Mouse (Mus musculus) layer of hippocampus, adult 18-20 months (tissue): ENCODE results near the gene Ptgfrn. TPM values are rescaled to one million over a fixed set of nuclear protein-coding genes. Genes with fewer than 3 reads are reported as not detected.
A peak's percentile ranks its signal among the peaks of the same experiment; 100 is the strongest.

ENCODE experiments used
- DNase-seq, 2 experiments: peaks; one replicate each; pipeline ENCODE4 v3.0.0; 2022; ENCODE audit warnings: low spot score in 2 of 2
- total RNA-seq, 2 experiments: library from RNA; stranded (reverse); gene quantifications; 2 replicates each; pipeline ENCODE4 v1.2.3; 2021

Gene Ptgfrn
- total RNA-seq, 2 experiments from 2014 or later = 7.8 to 11.1 TPM

DNA sequence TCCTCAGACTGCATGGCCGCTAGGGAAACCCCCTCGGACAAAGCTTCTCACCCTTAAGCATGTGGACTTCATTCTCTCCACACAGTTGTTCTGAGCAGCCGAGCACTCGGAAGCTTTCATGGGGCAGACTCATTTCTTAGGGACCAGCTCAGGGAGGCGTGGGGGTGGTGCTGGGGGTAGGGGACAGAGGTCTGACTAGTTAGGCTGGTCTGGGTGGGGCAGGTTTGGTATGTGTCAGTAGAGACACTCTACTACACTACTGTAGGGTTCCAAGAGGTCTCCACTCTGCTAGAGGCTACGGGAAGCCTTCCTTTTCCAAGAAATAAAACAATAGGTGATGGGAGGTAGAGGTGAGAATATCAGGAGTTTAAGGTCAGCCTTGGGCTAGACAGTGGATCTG is 65.4 kb downstream of the Ptgfrn start:
- no peak for DNase-seq

DNA sequence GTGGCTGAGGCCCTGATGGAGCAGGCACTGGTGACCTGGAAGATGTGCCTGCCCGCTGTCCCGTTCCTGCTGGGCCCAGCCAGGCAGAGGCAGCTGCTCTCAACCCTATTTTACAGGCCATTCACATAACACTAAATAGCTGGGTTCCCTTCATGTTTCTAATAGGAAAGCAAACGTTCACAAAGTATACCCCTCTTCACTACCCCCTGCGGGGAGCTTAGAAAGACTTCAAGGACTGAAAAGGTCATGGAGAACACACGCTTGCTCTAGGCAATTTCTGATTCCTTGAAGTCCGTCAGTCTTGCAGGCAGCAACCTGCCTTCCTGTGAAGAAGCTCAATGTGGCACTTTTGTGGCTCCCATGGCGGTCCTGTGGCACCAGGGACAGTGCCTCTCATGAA is 68.1 kb downstream of the Ptgfrn start:
- DNase-seq = no peak

DNA sequence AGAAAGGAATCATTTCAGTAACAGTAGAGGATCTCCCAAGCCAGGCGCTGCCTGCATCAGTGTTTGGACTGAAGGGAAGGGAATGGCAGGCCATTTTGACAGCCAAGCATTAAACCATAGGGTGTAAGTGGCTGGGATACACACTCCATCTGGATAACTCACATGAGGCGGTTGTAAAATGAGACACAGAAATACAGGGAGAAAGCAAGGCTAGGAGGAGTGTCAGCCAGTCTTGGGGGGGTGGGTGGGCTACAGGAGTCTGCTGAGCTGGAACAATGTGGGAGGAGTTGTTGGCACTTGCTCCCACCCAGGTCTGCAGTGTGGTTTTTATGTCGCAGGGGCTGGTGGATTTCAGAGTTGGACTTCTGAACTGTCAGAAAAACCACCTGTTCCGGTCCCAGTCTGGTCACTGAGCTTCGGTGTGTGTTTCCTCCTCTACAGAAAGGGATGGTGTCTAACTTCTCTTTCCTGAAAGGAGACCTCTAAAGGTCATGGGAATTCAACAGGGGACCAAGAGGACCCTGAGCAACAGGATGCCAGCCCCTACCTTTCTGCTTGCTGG is 72.0 kb downstream of the Ptgfrn start:
- DNase-seq = no peak

DNA sequence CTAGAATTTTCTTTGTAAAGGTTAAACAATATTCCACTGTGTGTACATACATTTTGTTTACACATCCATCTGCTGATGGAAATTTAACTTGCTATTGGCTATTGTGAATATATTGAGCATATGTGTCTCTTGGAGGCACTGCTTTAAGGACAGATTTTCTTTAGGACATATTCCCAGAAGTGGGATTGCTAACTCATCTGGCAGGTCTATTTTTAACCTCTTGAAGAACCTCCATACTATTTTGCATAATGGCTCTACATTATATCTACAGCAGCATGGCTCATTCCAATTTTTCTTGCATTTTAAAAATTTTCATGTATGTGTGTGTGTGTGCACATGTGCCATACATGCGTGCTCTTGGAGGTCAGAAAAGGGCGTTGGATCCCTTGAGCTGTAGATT is 74.1 kb downstream of the Ptgfrn start:
- DNase-seq = no peak

DNA sequence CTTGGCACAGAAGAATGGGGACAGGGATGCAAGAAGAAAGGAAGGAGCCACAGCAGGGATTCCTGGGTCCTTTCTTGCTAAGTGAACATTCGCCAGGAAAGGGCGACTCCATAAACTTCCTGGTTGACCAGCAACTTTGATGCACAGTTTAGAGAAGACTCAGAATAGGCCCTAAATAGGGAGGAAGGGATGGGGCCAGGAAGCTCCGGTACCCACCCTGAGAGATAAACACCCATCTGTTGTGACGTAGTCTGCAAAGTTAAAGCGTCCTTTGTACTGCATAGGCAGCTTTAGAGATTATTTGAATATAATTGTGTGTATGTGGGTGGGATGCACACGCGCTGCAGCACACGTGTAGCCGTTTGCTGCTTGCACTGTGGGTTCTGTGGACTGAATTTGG is 75.6 kb downstream of the Ptgfrn start:
- DNase-seq = no peak

DNA sequence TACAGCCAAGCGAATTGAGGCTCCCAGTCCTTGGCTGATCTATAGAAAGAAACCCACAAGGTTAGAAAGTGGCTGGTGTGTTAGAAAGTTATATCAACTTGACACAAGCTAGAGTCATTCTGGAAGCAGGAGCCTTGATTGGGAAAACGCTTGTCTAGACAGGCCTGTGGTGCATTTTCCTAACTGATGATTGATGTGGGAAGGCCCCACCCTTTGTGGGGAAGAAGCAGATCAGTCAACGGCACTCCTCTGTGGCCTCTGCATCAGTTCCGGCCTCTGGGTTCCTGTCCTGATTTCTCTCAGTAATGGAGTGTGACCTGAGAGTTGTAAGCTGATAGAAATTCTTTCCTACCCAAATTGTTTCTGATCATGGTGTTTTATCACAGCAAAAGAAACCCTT is 76.4 kb downstream of the Ptgfrn start:
- no peak for DNase-seq

DNA sequence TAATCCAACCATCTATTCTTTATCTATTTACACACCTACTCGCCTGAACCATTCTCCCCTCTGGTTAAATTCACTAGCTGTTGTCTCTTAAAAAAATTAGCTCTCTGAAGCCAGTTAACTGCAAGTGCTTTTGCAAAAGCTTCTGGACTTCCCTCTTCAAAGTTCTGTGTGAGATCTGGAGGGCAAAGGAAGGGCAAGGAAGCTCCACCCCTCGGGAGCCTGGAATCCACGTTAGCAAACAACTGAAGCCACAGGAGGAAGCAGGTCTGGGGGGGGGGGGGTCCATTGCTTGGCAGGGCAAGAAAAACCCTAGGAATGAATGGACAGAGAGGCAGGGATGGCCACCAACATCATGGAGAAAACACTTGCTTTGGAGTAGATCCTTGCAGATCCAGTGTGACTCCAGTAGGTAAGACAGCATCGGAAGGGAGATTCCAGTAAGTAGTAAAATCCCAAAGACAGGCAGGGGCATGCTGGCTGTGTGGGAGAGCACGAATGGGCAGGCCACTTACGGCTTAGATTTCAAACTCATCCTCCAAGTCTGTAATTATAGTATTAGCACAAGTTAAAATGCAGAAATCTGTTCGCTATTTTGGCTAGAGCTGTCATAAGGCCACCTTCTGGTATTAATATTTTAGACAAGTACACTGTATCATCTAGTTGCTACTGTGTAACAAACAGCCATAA is 78.5 kb downstream of the Ptgfrn start:
- DNase-seq = no peak

DNA sequence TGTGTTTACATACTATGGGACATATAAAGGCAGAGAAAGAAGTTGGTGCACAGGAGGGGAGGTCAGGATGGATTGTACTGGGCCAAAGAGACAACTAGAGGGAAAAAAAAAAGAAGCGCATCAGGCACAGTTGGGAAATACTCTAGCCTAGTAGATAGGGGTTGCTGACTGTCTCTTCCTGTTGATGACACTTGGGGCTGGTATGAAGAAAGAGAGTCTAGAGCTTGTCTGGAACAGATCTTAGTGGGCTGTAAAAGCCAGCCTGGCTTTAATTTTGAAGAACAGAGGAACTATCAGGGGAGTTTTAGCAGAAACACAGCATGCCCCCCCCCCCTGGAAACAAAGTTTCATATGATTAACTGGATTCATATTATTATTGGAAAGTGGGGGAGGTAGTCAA is 79.4 kb downstream of the Ptgfrn start:
- DNase-seq = no peak

DNA sequence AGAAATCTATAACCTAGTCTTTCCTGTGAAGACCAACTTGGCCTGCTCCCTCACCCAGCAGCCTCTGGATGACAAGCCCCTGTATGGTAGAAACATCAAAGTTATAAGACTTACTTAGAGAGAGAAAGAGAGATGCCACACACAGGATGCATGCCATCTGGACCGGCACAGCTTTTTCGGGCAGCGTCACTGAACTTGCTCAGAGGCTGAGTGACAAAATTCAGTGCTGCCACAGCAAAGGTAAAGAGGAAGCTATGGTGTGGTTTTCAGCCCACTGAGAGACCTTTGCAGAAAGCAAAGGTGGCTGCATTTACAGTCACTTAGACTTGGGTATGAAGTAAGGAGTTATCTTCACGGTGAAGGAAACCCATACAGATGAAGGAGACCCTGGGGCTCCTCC is 80.7 kb downstream of the Ptgfrn start, which contains the start of gene Cd101:
Gene Cd101, minus strand, starts transcription at position 218 of the 400 bp plus-strand sequence.
- DNase-seq = no peak

DNA sequence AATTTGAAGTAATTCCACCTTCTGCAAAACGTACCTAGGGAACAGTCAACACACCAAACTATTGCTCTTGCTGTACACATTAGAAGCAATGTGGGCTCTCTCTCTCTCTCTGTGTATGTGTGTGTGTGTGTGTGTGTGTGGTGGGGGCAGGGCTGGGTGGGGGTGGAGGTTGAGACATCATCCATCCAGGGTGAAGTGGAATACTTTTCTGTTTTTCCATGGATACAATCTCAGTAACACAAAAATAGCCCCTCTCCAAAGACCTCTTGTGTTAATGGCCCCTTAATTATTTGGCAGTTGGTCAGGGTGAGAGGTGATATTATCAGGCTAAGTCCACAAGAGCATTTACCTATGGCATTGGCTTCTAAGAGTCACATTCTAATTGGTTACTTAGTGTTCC is 83.3 kb downstream of the Ptgfrn start:
- DNase-seq = no peak

DNA sequence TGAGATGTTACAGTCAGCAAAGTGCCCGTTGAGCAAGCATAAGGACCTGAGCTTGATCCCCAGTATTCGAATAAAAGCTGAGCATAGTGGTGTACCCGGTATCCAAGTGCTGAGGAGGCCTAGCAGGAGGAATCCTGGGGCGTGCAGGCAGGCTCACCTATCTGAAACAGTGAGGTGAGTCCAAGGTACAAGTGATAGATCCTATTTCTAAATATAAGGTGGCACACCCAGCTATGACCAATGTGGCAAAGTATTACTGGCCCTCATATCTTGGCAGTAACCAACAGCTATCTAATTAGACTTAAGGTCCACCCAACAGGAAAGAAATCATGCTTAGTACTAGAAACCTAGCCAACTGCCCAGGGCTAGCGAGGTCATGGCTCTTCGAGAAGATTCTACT is 87.1 kb downstream of the Ptgfrn start:
- DNase-seq = no peak

DNA sequence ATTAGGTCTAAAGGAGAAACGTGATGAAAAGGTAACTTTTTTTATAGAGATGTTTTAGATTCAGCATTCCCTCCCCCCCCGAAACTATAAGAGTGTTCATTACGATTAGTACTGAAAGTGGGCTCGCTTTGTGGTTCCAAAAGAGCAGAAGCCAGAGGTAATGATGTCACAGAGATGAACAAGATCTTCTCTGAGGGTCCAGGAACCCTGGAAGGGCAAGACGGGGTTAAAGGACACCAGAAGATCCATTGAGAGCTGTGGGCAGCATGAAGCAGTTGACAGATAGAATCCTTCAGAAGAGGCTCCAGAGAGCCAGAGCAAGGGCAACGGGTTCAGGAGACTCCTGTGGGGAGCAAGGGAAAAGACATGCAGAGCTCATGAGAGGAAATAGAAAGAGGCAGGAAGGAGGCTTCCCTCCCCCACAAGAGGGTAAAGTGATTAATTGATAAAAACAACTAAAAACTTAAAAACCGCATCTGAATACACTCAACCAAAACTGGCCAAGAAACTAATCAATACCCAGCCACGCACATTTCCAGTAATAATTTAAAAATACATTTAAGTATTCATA is 88.5 kb downstream of the Ptgfrn start:
- no peak for DNase-seq

DNA sequence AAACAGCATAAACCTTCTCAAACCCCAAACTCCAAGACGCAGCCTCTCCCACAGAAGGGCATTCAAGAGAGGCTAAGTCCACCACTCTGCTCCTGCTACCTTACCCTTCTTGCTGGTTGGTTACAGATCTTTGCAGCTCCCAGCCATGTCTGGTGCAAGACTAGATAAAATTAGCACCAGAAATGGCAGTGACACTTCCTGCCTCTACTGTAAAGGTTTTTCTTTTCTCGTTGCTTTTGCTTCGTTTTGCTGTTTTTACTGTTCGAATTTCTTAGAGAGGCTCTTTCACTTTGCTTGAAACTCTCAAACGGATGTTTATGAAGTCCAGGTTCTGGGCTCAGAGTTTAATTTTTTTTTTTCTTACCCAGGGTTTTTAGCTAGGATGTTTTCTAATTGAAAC is 89.0 kb downstream of the Ptgfrn start:
- no peak for DNase-seq

DNA sequence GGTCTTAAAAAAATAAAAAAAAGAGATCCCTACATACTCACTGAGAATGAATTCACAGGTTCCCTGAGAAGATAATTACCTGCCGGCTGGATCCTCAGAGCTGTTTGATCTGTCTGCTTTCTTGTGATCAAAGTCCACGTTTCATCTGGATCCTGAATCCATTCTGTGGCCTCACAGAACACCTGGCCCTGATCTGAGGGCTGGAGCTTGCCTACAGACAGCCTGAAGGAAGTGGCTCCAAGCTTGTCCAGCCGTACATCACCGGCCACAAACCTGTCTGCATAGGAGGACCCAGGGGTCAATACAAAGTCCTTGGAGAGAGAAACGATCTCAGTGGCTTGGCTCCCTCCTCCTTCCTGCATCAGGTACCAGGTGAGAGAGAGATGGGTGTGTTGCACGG is 91.6 kb downstream of the Ptgfrn start:
- DNase-seq = no peak

DNA sequence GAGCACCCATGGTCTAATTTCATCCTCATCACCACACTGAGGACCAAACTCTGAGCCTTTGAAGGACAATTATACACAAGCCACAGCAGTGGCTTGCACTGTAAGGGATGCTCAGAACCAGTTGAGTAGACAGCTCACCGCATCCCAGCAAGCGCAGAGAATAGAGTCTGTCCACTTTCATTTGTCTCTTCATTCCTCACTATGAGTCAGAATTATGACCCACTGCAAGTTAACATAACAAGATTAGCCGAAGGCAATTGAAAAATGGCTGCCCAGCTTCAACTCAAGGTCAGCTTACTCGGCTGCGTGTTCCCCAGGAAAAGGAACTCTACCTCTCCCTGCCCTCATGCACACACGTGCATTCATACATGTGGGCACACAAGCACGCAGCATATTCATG is 94.0 kb downstream of the Ptgfrn start:
- no peak for DNase-seq

DNA sequence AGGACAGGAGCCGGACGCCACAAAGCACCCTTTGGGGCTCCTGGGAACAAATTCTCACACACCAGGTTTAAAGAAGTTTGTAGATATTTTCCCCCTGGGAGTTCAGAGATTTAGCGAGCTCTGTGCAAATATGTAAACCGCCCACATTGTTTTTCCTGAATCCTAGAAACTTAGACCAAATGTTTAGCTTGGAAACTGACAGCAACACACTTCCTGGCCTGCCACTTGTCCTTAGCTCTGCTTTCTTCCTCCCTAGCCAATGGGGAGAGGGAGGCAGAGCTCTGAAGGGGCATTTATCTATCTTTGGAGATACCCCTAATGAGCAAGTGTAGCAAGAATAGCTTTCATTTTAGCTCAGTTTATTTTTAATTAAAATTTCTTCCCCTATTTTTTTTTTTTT is 94.8 kb downstream of the Ptgfrn start:
- no peak for DNase-seq

DNA sequence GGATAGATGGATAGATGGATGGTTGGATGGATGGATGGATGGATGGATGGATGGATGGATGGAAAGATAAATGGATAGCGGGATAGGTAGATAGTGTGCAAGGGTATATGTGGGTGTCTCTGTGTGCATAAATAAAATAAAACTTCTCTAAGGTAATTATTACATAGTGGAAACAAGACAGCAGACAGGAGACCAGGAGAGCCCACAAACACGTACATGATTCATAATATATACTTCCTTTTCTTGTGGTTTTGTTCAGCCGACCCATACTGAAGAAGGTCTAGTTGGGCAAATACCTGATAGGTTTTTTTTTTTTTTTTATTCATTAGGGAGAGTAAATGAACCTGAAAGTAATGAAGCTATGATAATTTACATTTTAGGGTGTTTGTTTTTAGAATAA is 96.5 kb downstream of the Ptgfrn start:
- DNase-seq = no peak

DNA sequence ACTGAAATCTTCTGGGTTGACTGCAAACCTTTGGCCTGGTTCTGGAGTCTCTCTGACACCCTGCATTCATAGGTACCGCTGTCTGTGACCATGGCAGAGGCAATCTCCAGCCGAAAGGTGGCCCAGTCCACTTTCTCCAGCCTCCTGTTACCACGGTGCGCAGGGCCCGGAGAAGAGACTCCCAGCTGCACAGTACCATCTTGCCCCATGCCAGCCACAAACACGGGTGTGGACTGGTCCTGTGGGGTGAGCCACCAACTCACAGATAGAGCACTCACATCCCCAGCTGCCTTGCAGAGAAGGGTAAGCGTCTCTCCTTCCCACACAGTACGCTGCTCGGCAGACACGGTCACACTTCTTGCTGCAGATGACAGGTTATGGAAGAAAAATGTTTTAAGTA is 97.1 kb downstream of the Ptgfrn start:
- DNase-seq = no peak

DNA sequence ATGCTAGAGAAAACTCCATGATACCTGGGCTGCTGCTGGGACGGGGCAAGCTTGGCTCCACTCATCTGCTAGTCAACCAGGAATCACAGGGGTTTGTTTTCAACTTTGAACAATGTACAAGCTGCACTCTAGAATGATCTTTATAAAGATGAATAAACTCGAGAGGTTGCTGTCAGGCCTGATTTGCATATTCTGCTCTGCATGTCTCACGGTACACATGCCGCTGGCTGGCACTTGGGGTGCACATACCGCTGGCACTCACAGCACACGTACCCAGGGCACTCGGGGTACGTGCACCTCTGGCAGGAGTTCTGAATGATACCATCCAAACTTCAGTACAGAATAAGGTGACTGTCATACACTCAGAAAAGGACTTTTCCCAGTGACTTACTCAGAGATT is 97.5 kb downstream of the Ptgfrn start:
- DNase-seq = no peak

DNA sequence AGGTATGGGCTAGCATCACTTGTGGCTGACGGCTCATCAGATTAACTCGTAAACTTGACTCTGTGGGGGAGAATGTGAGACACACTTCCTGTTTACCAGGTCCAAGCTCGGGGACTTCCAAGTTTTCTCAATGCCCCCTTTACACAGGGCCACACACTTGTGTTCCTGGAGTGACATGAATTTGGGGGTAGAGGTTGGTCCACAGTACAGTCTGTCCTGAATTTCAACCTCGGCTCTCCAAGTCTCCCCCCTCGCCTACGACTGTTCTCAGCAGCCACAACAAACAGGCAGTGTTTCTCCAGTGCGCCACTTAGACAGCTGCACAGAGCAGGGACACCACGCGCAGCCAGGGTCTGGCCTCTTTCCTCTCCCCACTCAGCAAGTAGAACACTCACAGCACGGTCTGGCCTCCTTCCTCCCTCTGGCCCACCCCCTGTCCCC is 97.9 kb downstream of the Ptgfrn start:
- peak in 1 of 2 experiments; percentile 51 for DNase-seq

DNA sequence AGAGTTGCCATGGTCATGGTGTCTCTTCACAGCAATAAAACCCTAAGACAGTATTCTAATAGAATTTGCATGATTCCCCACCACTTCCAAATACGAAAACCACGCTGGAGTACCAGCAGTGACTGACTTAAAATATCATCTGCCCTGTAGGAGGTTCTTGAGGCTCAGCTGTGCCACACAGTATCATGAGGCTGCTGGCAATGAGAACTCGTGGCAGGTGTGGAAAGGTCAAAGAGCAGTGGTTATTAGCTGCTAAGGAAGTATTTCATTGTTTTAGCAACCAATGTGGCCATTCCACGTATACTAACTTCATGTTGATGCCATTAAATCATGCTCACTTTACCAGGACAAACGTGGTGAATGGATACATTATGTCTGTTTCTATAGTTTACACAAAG is 98.9 kb downstream of the Ptgfrn start:
- DNase-seq = no peak

DNA sequence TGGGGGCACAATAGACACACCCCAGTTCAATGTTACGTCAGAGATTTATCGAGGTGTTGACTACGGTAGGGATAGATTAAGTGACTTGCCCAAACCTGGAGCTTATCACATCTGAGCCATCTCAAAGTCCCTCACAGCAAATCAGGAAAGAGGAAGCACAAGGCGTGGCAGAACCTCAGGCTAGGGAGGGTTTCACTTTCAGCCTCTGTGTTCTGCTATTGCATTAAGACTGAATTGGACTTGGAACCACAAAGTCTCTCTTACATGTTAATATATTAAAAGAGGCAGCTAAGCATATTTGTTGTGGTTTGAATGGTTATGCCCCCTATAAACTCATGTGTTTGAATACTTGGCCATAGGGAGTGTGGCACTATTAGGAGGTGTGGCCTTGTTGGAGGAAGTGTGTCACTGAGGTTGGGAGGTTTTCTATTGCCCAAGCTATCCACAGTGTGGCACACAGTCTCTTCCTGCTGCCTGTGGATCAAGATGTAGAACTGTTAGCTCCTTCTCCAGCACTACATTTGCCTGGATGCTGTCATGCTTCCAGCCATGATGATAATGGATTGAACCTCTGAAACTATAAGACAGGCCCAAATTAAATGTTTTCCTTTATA is 99.4 kb downstream of the Ptgfrn start:
- DNase-seq = no peak
